Mouse (Mus musculus) embryonic facial prominence, embryonic 10.5 days (tissue): Measurements from ENCODE around the gene Foxd4. TPM values are rescaled to one million over a fixed set of nuclear protein-coding genes. Genes with fewer than 3 reads are reported as not detected.

Experiments used
- DNase-seq: peaks from one replicate; pipeline ENCODE4 v3.0.0-alpha.2; 2017; ENCODE audit warnings: low spot score
- H3K27ac ChIP-seq: fragments of 300-500 bp; sonication (generic); replicated peaks from 2 replicates; pipeline ENCODE4 v1.5.1; 2016; ENCODE audit warnings: mild to moderate bottlenecking
- H3K27me3 ChIP-seq: fragments of 300-500 bp; sonication (generic); replicated peaks from 2 replicates; pipeline ENCODE4 v1.6.1; 2016; ENCODE audit warnings: low read depth, mild to moderate bottlenecking; ENCODE audit not compliant: poor library complexity, severe bottlenecking
- H3K36me3 ChIP-seq: fragments of 300-500 bp; sonication (generic); replicated peaks from 2 replicates; pipeline ENCODE4 v1.6.1; 2016; ENCODE audit warnings: mild to moderate bottlenecking, moderate library complexity
- H3K4me1 ChIP-seq: fragments of 300-500 bp; sonication (generic); 2 replicates; pipeline ENCODE4 v1.6.1; 2016
- H3K4me3 ChIP-seq: fragments of 300-500 bp; sonication (generic); 2 replicates; pipeline ENCODE4 v1.5.1; 2016; ENCODE audit warnings: mild to moderate bottlenecking, moderate library complexity
- H3K9me3 ChIP-seq: fragments of 300-500 bp; sonication (generic); 2 replicates; pipeline ENCODE4 v1.6.1; 2016; ENCODE audit warnings: mild to moderate bottlenecking
- WGBS: fragments of 180-500 bp; shearing (Covaris S2); methylation state at CpG from one replicate; pipeline ENCODE4 v1.1.7; 2016; 5-methylcytosine and 5-hydroxymethylcytosine counted together
- polyA plus RNA-seq: library from polyadenylated mRNA; unstranded; fragments of >200 nt; fragmentation: Nextera tagmentation; extraction: Ambion mirVana; gene quantifications from 2 replicates; pipeline ENCODE4 v1.2.1, GENCODE M21; 2016

The Foxd4 gene
- polyA plus RNA-seq = not detected in 2 replicates

- Histone ChIP-seq H3K9me3 (no peaks in the 10 kb centered on the region), H3K4me1 (peaks cover 25% of the 10 kb centered on the region), H3K36me3 (no peaks in the 10 kb centered on the region), H3K4me3 (peak within 1 kb of the TSS; percentile 59), H3K27ac (no peak within 1 kb of the TSS), H3K27me3 (peaks cover 99% of the 10 kb centered on the region)
- WGBS = under 1% methylated on average over 27 of the region's 27 CpGs
- no peak for DNase-seq
Measured at GRCm38 (mm10) chr19:24900581-24901220, at the start of gene Foxd4. TSS of gene Foxd4 (minus strand) at chr19:24901197.

GRCm38 (mm10) chr19:24945521-24946262 lies 44.7 kb upstream of the Foxd4 start:
- no peak overlapping the region for H3K4me3 ChIP-seq
- no peaks in the 10 kb centered on the region for H3K4me1 ChIP-seq
- DNase-seq = no peak
- peaks cover 3% of the 10 kb centered on the region for H3K36me3 ChIP-seq
- no peak overlapping the region for H3K27ac ChIP-seq
- H3K27me3 ChIP-seq = no peaks in the 10 kb centered on the region
- no peaks in the 10 kb centered on the region for H3K9me3 ChIP-seq

GRCm38 (mm10) chr19:24937084-24937483 lies 36.1 kb upstream of the Foxd4 start:
- 78% methylated on average over 1 of the region's 1 CpGs for WGBS
- DNase-seq = no peak

GRCm38 (mm10) chr19:24929041-24929440 lies 28.0 kb upstream of the Foxd4 start:
- H3K27ac ChIP-seq = no peak overlapping the region
- H3K4me1 ChIP-seq = peaks cover 3% of the 10 kb centered on the region; the same call in 1 of the 2 replicates
- DNase-seq = no peak
- 20% methylated on average over 1 of the region's 1 CpGs for WGBS
- no peak overlapping the region for H3K4me3 ChIP-seq
- H3K36me3 ChIP-seq = peaks cover 3% of the 10 kb centered on the region; the same call in 1 of the 2 replicates
- no peaks in the 10 kb centered on the region for H3K9me3 ChIP-seq
- H3K27me3 ChIP-seq = no peaks in the 10 kb centered on the region

More at GRCm38 (mm10) chr19:24937084-24937483, 36.1 kb upstream of the Foxd4 start:
- Histone ChIP-seq H3K27ac (no peak overlapping the region), H3K9me3 (no peaks in the 10 kb centered on the region), H3K36me3 (peaks cover 41% of the 10 kb centered on the region), H3K27me3 (no peaks in the 10 kb centered on the region), H3K4me1 (no peaks in the 10 kb centered on the region), H3K4me3 (no peak overlapping the region)

GRCm38 (mm10) chr19:24920866-24921265 lies 19.9 kb upstream of the Foxd4 start:
- H3K4me3 ChIP-seq = no peak overlapping the region
- H3K27ac ChIP-seq = no peak overlapping the region
- H3K36me3 ChIP-seq = peaks cover 44% of the 10 kb centered on the region
- no peaks in the 10 kb centered on the region for H3K27me3 ChIP-seq
- WGBS = 89% methylated on average over 5 of the region's 5 CpGs
- H3K4me1 ChIP-seq = no peaks in the 10 kb centered on the region
- no peak for DNase-seq
- H3K9me3 ChIP-seq = 0 out of 2 replicates have a peak, but pooled peaks cover 3% of the 10 kb centered on the region

- DNase-seq = no peak
- Histone ChIP-seq H3K4me3 (no peak overlapping the region), H3K9me3 (no peaks in the 10 kb centered on the region), H3K4me1 (no peaks in the 10 kb centered on the region), H3K27me3 (peaks cover 22% of the 10 kb centered on the region), H3K27ac (no peak overlapping the region), H3K36me3 (no peaks in the 10 kb centered on the region)
- WGBS = 84% methylated on average over 3 of the region's 3 CpGs
Measured at GRCm38 (mm10) chr19:24908385-24909155, 7.6 kb upstream of the Foxd4 start.

GRCm38 (mm10) chr19:24907655-24908054 lies 6.7 kb upstream of the Foxd4 start:
- 88% methylated on average over 6 of the region's 6 CpGs for WGBS
- H3K27ac ChIP-seq = no peak overlapping the region

GRCm38 (mm10) chr19:24902821-24903220 lies 1.8 kb upstream of the Foxd4 start:
- DNase-seq = no peak
- peaks cover 18% of the 10 kb centered on the region for H3K4me1 ChIP-seq
- H3K27me3 ChIP-seq = peaks cover 79% of the 10 kb centered on the region
- WGBS = 43% methylated on average over 2 of the region's 2 CpGs
- no peaks in the 10 kb centered on the region for H3K9me3 ChIP-seq
- H3K4me3 ChIP-seq = no peak overlapping the region
- H3K27ac ChIP-seq = no peak overlapping the region
- no peaks in the 10 kb centered on the region for H3K36me3 ChIP-seq

More at GRCm38 (mm10) chr19:24907655-24908054, 6.7 kb upstream of the Foxd4 start:
- Histone ChIP-seq H3K4me3 (no peak overlapping the region), H3K36me3 (no peaks in the 10 kb centered on the region), H3K4me1 (no peaks in the 10 kb centered on the region), H3K27me3 (peaks cover 31% of the 10 kb centered on the region), H3K9me3 (no peaks in the 10 kb centered on the region)
- no peak for DNase-seq

- no peak for DNase-seq
- H3K27me3 ChIP-seq = peaks cover 85% of the 10 kb centered on the region
- H3K4me3 ChIP-seq = no peak overlapping the region
- no peaks in the 10 kb centered on the region for H3K9me3 ChIP-seq
- under 1% methylated on average over 2 of the region's 2 CpGs for WGBS
- no peak overlapping the region for H3K27ac ChIP-seq
- H3K4me1 ChIP-seq = peaks cover 24% of the 10 kb centered on the region
- no peaks in the 10 kb centered on the region for H3K36me3 ChIP-seq
Measured at GRCm38 (mm10) chr19:24902256-24902655, 1.3 kb upstream of the Foxd4 start.

GRCm38 (mm10) chr19:24901666-24902065 lies 669 bp upstream of the Foxd4 start:
- peaks cover 25% of the 10 kb centered on the region for H3K4me1 ChIP-seq
- H3K4me3 ChIP-seq = no peak overlapping the region
- no peaks in the 10 kb centered on the region for H3K36me3 ChIP-seq
- no peaks in the 10 kb centered on the region for H3K9me3 ChIP-seq
- H3K27me3 ChIP-seq = peaks cover 91% of the 10 kb centered on the region
- DNase-seq = peak; percentile 10
- no peak overlapping the region for H3K27ac ChIP-seq
- 6% methylated on average over 3 of the region's 3 CpGs for WGBS

- Histone ChIP-seq H3K4me3 (peak overlapping the region; percentile 59), H3K27ac (no peak overlapping the region), H3K27me3 (peaks cover 100% of the 10 kb centered on the region), H3K36me3 (no peaks in the 10 kb centered on the region), H3K9me3 (no peaks in the 10 kb centered on the region), H3K4me1 (peaks cover 25% of the 10 kb centered on the region)
- WGBS = under 1% methylated on average over 84 of the region's 84 CpGs
- DNase-seq = peak; percentile 70
Measured at GRCm38 (mm10) chr19:24899578-24900544, 1.1 kb downstream of the Foxd4 start.
